Mouse (Mus musculus): ENCODE data around the gene Ccdc115. TPM values are rescaled to one million over a fixed set of nuclear protein-coding genes. Genes with fewer than 3 reads are reported as not detected.

Ccdc115 gene
- polyA plus RNA-seq, 1 experiment from 2014 or later, result 49.8 TPM

DNA sequence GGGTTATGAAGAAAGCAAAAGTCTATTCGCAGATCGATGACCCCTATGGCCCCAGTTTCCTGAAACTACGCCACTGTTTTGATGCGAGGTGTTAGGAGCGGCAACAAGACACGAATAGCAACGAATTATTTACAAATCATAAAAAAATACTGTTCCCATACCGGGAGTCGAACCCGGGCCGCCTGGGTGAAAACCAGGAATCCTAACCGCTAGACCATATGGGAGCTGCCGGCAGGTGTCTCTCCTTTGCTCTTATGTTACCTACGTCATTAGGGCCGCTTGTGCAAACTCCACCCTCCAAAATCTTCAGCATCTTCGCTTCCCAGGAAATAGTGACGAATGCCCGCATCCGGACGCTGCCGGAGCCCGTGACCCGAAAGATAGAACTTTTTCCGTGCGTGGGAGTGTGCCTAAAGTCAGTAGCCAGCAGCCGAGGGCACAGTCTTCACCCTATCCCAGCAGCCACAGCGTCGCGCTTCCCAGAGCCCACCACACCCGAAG lies 4.8 kb downstream of the Ccdc115 start:
- Histone ChIP-seq H3K9ac (ENCODE audit: low read depth, low read length) (peak overlapping the region; percentile 79), H3K27ac (ENCODE audit: low read depth, low read length) (peak overlapping the region; percentile 85), H3K36me3 (ENCODE audit: control insufficient read depth, insufficient read depth, low read length) (peaks cover 2% of the 10 kb centered on the region; the same call in 1 of the 2 replicates), H3K4me2 (peak overlapping the region; percentile 71), H3K4me3 (ENCODE audit: low read depth, low read length) (peak overlapping the region; percentile 67), H3K4me1 (ENCODE audit: control insufficient read depth, insufficient read depth, low read length) (peaks cover 6% of the 10 kb centered on the region), H3K9me3 (replicated peaks; ENCODE audit: control insufficient read depth, low read length) (peaks cover 15% of the 10 kb centered on the region), H3K27me3 (ENCODE audit: control insufficient read depth, insufficient read depth, low read length) (no peaks in the 10 kb centered on the region)
- WGBS (ENCODE audit: insufficient replicate concordance), result under 1% methylated on average over 30 of the region's 30 CpGs
- ATAC-seq (replicated peaks; ENCODE audit: insufficient number of reproducible peaks, low FRiP score, low TSS enrichment), result peak; percentile 29

DNA sequence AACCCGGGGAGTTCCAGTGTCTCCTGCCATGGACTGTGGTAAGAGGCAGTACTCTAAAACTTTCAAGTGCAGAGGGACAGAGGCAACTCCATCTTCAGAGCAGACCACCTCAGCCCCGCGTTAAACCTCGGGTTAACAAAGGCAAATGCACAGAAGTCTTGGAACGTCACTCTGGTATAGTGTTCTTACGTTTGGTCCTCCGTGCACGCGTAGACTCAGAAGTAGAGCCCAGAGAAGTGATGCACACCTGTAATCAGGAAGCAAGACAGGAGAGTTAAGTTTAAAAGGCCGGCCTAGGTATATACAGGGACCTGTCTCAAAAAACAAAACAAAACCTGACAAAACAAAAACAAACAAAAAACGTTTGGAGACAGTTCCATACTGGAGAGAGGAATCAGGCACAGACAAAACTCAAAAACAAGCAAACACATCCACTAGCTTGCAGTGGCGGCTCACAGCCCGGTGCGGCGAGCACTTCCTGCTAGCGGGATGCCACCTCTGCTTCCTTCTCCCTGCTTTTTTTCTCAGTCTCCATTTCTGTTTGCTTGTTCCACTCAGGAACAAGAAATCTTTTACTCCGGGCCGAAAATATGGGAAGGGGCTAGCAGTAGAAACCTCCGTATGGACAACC lies 5.5 kb downstream of the Ccdc115 start:
- H3K27ac ChIP-seq (ENCODE audit: low read depth, low read length), result peak overlapping the region; percentile 54
- peak overlapping the region; percentile 79 for H3K9ac ChIP-seq (ENCODE audit: low read depth, low read length)
- peaks cover 2% of the 10 kb centered on the region; the same call in 1 of the 2 replicates for H3K36me3 ChIP-seq (ENCODE audit: control insufficient read depth, insufficient read depth, low read length)
- ATAC-seq (replicated peaks; ENCODE audit: insufficient number of reproducible peaks, low FRiP score, low TSS enrichment), result no peak
- H3K27me3 ChIP-seq (ENCODE audit: control insufficient read depth, insufficient read depth, low read length), result no peaks in the 10 kb centered on the region
- peak overlapping the region; percentile 67 for H3K4me3 ChIP-seq (ENCODE audit: low read depth, low read length)
- H3K9me3 ChIP-seq (replicated peaks; ENCODE audit: control insufficient read depth, low read length), result peaks cover 15% of the 10 kb centered on the region
- 16% methylated on average over 19 of the region's 19 CpGs for WGBS (ENCODE audit: insufficient replicate concordance)
- peak overlapping the region; percentile 71 for H3K4me2 ChIP-seq
- H3K4me1 ChIP-seq (ENCODE audit: control insufficient read depth, insufficient read depth, low read length), result peaks cover 6% of the 10 kb centered on the region

DNA sequence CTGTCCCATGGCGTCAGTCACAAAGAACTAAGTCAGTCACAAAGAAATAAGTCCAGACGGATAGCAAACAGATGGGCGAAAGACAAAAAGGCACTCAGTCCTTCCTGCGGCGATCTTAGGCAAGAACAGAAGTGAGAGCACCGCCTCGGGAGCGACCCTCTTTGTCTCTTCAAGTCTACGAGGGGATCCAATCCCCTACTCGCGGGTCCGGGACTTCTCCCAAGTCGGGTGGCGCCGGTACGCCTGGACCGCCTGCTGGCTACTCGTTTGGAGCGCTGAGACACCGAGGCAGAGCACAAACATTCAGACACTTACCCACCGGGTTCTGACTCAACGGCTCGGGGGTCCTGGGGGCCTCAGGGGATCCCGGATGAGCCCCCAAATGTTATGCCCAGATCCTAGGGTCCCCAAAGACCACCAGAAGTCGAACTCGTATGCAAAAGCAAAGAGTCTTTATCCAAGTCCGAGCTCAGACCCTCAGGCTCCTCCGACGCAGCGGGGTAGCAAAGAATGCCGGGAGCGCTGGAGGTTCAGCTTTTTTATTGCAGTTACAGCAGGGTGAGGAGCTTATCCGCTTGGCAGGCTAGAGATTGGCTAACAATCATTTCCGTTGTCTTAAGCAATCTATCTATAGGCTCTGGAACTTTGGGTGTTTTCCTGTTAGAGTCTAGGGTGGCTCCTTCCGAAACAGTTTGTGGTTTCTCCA lies 6.5 kb downstream of the Ccdc115 start:
- no peak for ATAC-seq (replicated peaks; ENCODE audit: insufficient number of reproducible peaks, low FRiP score, low TSS enrichment)
- Histone ChIP-seq H3K27ac (ENCODE audit: low read depth, low read length) (0 out of 2 replicates have a peak overlapping the region, but pooled peaks have one; percentile 36), H3K9me3 (replicated peaks; ENCODE audit: control insufficient read depth, low read length) (peaks cover 15% of the 10 kb centered on the region), H3K27me3 (ENCODE audit: control insufficient read depth, insufficient read depth, low read length) (no peaks in the 10 kb centered on the region), H3K9ac (ENCODE audit: low read depth, low read length) (peak overlapping the region; percentile 74), H3K4me3 (ENCODE audit: low read depth, low read length) (peak overlapping the region; percentile 33), H3K36me3 (ENCODE audit: control insufficient read depth, insufficient read depth, low read length) (peaks cover 2% of the 10 kb centered on the region; the same call in 1 of the 2 replicates), H3K4me2 (peak overlapping the region; percentile 71), H3K4me1 (ENCODE audit: control insufficient read depth, insufficient read depth, low read length) (peaks cover 4% of the 10 kb centered on the region)
- 11% methylated on average over 35 of the region's 35 CpGs for WGBS (ENCODE audit: insufficient replicate concordance)

DNA sequence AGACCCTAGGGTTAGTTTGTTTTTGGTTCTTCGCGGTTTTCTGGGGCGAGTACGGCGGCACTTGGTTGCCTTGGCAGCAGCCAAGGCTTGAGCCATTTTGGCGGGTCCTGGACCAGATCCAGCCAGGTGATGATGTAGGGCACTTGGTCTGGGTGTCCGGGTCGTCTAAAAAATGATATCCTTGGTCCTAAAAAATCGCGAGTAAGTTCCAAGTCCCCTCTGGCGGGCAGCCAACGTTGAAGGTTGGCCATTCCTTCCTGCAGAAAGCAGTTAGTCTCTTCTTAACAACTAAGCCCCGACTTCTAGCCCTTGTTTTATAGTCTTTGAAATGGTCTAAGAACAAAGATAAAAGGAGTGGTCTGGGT lies 7.1 kb downstream of the Ccdc115 start:
- peak overlapping the region; percentile 71 for H3K4me2 ChIP-seq
- no peaks in the 10 kb centered on the region for H3K27me3 ChIP-seq (ENCODE audit: control insufficient read depth, insufficient read depth, low read length)
- peaks cover 2% of the 10 kb centered on the region; the same call in 1 of the 2 replicates for H3K36me3 ChIP-seq (ENCODE audit: control insufficient read depth, insufficient read depth, low read length)
- no peak overlapping the region for H3K27ac ChIP-seq (ENCODE audit: low read depth, low read length)
- H3K4me3 ChIP-seq (ENCODE audit: low read depth, low read length), result peak overlapping the region; percentile 33
- H3K4me1 ChIP-seq (ENCODE audit: control insufficient read depth, insufficient read depth, low read length), result peaks cover 4% of the 10 kb centered on the region
- H3K9me3 ChIP-seq (replicated peaks; ENCODE audit: control insufficient read depth, low read length), result peaks cover 15% of the 10 kb centered on the region
- WGBS (ENCODE audit: insufficient replicate concordance), result 57% methylated on average over 13 of the region's 13 CpGs
- no peak for ATAC-seq (replicated peaks; ENCODE audit: insufficient number of reproducible peaks, low FRiP score, low TSS enrichment)
- H3K9ac ChIP-seq (ENCODE audit: low read depth, low read length), result peak overlapping the region; percentile 74

DNA sequence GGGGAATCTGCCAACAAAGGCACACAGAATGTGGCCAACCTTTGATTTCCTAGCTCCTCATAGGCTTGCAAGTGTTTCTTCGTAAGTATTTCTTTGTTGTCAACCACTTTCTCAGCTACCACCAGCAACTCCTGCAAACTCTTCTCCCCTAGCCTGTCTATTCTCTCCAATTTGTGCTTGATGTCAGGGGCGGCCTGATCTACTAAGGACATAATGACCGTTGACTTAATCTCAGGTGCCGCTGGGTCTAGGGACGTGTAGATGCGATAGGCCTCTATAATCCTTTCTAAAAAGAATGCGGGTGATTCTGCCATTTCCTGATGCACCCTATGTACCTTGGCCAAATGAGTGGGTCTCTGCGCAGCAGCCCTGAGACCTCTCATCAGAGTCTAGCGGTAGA lies 8.0 kb downstream of the Ccdc115 start:
- H3K4me1 ChIP-seq (ENCODE audit: control insufficient read depth, insufficient read depth, low read length), result peaks cover 4% of the 10 kb centered on the region
- peaks cover 15% of the 10 kb centered on the region for H3K9me3 ChIP-seq (replicated peaks; ENCODE audit: control insufficient read depth, low read length)
- no peak overlapping the region for H3K9ac ChIP-seq (ENCODE audit: low read depth, low read length)
- H3K36me3 ChIP-seq (ENCODE audit: control insufficient read depth, insufficient read depth, low read length), result peaks cover 2% of the 10 kb centered on the region; the same call in 1 of the 2 replicates
- H3K27me3 ChIP-seq (ENCODE audit: control insufficient read depth, insufficient read depth, low read length), result no peaks in the 10 kb centered on the region
- no peak overlapping the region for H3K27ac ChIP-seq (ENCODE audit: low read depth, low read length)
- no peak for ATAC-seq (replicated peaks; ENCODE audit: insufficient number of reproducible peaks, low FRiP score, low TSS enrichment)
- H3K4me3 ChIP-seq (ENCODE audit: low read depth, low read length), result no peak overlapping the region
- 94% methylated on average over 9 of the region's 9 CpGs for WGBS (ENCODE audit: insufficient replicate concordance)
- no peak overlapping the region for H3K4me2 ChIP-seq

DNA sequence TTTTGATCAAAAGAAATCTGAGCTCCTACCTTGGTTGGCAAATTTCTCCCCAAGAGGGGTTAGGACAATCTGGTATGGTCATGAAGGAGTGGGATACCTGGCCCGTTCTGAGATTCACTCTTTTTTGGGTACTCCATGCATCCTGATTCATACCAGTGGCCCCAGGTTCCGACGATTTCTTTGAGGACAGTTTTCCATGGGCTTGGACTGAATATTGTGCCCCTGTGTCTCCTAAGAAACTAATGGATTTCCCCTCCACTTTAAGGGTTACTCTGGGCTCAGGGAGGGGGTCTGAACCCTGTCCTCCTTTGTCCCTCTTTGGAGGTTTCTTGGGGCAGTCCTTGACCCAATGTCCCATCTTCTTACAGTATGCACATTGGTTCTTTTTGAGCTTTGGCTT lies 8.5 kb downstream of the Ccdc115 start:
- Histone ChIP-seq H3K4me2 (no peak overlapping the region), H3K4me3 (ENCODE audit: low read depth, low read length) (no peak overlapping the region), H3K9me3 (replicated peaks; ENCODE audit: control insufficient read depth, low read length) (peaks cover 15% of the 10 kb centered on the region), H3K4me1 (ENCODE audit: control insufficient read depth, insufficient read depth, low read length) (peaks cover 4% of the 10 kb centered on the region), H3K27ac (ENCODE audit: low read depth, low read length) (no peak overlapping the region), H3K27me3 (ENCODE audit: control insufficient read depth, insufficient read depth, low read length) (no peaks in the 10 kb centered on the region), H3K36me3 (ENCODE audit: control insufficient read depth, insufficient read depth, low read length) (peaks cover 2% of the 10 kb centered on the region; the same call in 1 of the 2 replicates), H3K9ac (ENCODE audit: low read depth, low read length) (no peak overlapping the region)
- no peak for ATAC-seq (replicated peaks; ENCODE audit: insufficient number of reproducible peaks, low FRiP score, low TSS enrichment)
- WGBS (ENCODE audit: insufficient replicate concordance), result 94% methylated on average over 3 of the region's 3 CpGs

DNA sequence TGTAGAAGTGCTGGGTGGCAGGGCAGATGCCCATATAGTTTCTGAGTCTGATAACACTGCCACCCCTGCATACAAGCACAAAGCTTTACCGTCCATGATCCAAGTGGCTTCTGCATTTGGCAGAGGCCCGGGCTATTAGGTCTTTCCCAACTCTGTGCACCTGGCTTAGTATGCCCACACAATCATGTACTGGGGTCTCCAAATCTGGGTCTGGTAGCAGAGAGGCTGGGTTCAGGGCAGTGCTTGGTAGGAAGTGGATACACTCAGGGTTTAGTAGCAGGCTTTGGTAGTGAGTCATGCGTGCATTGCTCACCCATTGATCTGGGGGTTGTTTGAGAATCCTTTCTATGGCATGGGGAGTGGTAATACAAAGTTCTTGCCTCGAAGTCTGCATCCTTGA lies 10.2 kb downstream of the Ccdc115 start:
- Histone ChIP-seq H3K9ac (ENCODE audit: low read depth, low read length) (no peak overlapping the region), H3K9me3 (replicated peaks; ENCODE audit: control insufficient read depth, low read length) (peaks cover 15% of the 10 kb centered on the region), H3K4me3 (ENCODE audit: low read depth, low read length) (no peak overlapping the region), H3K27me3 (ENCODE audit: control insufficient read depth, insufficient read depth, low read length) (no peaks in the 10 kb centered on the region), H3K36me3 (ENCODE audit: control insufficient read depth, insufficient read depth, low read length) (peaks cover 2% of the 10 kb centered on the region; the same call in 1 of the 2 replicates), H3K4me1 (ENCODE audit: control insufficient read depth, insufficient read depth, low read length) (peaks cover 4% of the 10 kb centered on the region), H3K4me2 (no peak overlapping the region), H3K27ac (ENCODE audit: low read depth, low read length) (no peak overlapping the region)
- WGBS (ENCODE audit: insufficient replicate concordance), result 83% methylated on average over 4 of the region's 4 CpGs
- no peak for ATAC-seq (replicated peaks; ENCODE audit: insufficient number of reproducible peaks, low FRiP score, low TSS enrichment)

DNA sequence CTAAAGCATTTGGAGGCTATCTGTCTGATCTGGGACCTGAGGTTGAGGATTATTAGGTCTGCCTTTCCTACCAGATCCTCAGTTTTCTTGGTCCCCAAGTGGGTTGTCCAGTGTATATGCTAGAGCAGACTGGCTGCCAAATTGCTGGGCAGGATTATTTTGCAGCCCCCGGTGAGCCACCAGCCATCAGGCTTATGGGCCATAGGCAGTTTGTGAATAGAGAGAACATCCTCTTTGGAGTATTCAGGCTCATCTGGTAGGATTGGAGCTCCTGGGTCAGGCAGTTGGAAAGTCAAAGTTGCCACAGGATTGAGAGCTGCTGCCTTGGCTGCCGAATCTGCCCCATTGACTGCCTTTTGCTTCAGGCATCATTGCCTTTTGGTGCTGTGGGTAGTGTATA lies 11.0 kb downstream of the Ccdc115 start:
- Histone ChIP-seq H3K27ac (ENCODE audit: low read depth, low read length) (no peak overlapping the region), H3K9me3 (replicated peaks; ENCODE audit: control insufficient read depth, low read length) (peaks cover 15% of the 10 kb centered on the region), H3K36me3 (ENCODE audit: control insufficient read depth, insufficient read depth, low read length) (peaks cover 2% of the 10 kb centered on the region; the same call in 1 of the 2 replicates), H3K4me2 (no peak overlapping the region), H3K4me1 (ENCODE audit: control insufficient read depth, insufficient read depth, low read length) (no peaks in the 10 kb centered on the region), H3K9ac (ENCODE audit: low read depth, low read length) (no peak overlapping the region), H3K27me3 (ENCODE audit: control insufficient read depth, insufficient read depth, low read length) (no peaks in the 10 kb centered on the region), H3K4me3 (ENCODE audit: low read depth, low read length) (no peak overlapping the region)
- WGBS (ENCODE audit: insufficient replicate concordance), result 93% methylated on average over 2 of the region's 2 CpGs
- ATAC-seq (replicated peaks; ENCODE audit: insufficient number of reproducible peaks, low FRiP score, low TSS enrichment), result no peak

All from heart, embryonic 11.5 days (tissue).